Mouse (Mus musculus) left cerebral cortex, adult 18-20 months (tissue): ENCODE measurements around the gene Slc26a8. TPM values are rescaled to one million over a fixed set of nuclear protein-coding genes. Genes with fewer than 3 reads are reported as not detected.

Source experiments
- DNase-seq, 2 experiments: peaks; one replicate each; pipeline ENCODE4 v3.0.0; 2021 to 2022; ENCODE audit warnings: low spot score in 2 of 2, mixed read lengths in 1 of 2
- total RNA-seq, 2 experiments: library from RNA; stranded (reverse); gene quantifications; 2 replicates each; pipeline ENCODE4 v1.2.3; 2021

Gene Slc26a8
- total RNA-seq, 2 experiments from 2014 or later, result 6.5 to 9.5 TPM

- no peak for DNase-seq
These were observed 89.3 kb downstream of the Slc26a8 start for GRCm38 (mm10) chr17:28600780-28601179.

- DNase-seq, result no peak
These were observed 96.1 kb downstream of the Slc26a8 start for GRCm38 (mm10) chr17:28593965-28594364.

GRCm38 (mm10) chr17:28592998-28593397 is 97.0 kb downstream of the Slc26a8 start:
- peak; percentile 87 to 88 for DNase-seq

- no peak for DNase-seq
These were observed 98.6 kb downstream of the Slc26a8 start for GRCm38 (mm10) chr17:28591476-28591875.

GRCm38 (mm10) chr17:28590596-28590995 is 99.4 kb downstream of the Slc26a8 start:
- DNase-seq, result no peak

- no peak for DNase-seq
These were observed 101.4 kb downstream of the Slc26a8 start for GRCm38 (mm10) chr17:28588591-28588990.

Other genes with a start within 250 kb of the Slc26a8 start
- gene Fkbp5, start 172.7 kb downstream of the Slc26a8 start, total RNA-seq, result 10 to 100 TPM; 37.8 to 42.8 TPM
- not detected for gene Armc12, start 159.4 kb downstream of the Slc26a8 start, total RNA-seq
- gene Clpsl2, start 140.8 kb downstream of the Slc26a8 start, total RNA-seq, result not detected
- not detected for gene Clps, start 129.5 kb downstream of the Slc26a8 start, total RNA-seq
- 1 to 10 TPM; 3.6 to 4.1 TPM for gene Lhfpl5, start 114.6 kb downstream of the Slc26a8 start, total RNA-seq
- 100 to 1,000 TPM; 106 to 114 TPM for gene Srpk1, start 67.5 kb downstream of the Slc26a8 start, total RNA-seq
- gene Mapk14, start 1.1 kb upstream of the Slc26a8 start, total RNA-seq, result 10 to 100 TPM; 83.5 to 88.7 TPM
- gene AC170998.1, start 35.9 kb upstream of the Slc26a8 start, total RNA-seq, result 1 to 10 TPM; 2.8 TPM
- gene Mapk13, start 79.1 kb upstream of the Slc26a8 start, total RNA-seq, result 1 to 10 TPM; 1.7 to 4.3 TPM
- 10 to 100 TPM; 51.5 to 55.0 TPM for gene Brpf3, start 110.9 kb upstream of the Slc26a8 start, total RNA-seq
- gene Pnpla1, start 168.2 kb upstream of the Slc26a8 start, total RNA-seq, result under 1 TPM; 0.53 to 0.54 TPM
- 10 to 100 TPM in 1 of 2 experiments, 1 to 10 TPM in 1; 8.6 to 10.7 TPM for gene 4930539E08Rik, start 225.1 kb upstream of the Slc26a8 start, total RNA-seq